Mouse (Mus musculus) heart, embryonic 14.5 days (tissue): Measurements from ENCODE around the gene Eif5b. TPM values are rescaled to one million over a fixed set of nuclear protein-coding genes. Genes with fewer than 3 reads are reported as not detected.

Experiments used
- ATAC-seq: fragments of 200-750 bp; cut with Nextera tagmentation; 2 replicates; pipeline ENCODE4 v1.8.0; 2017; ENCODE audit warnings: low read depth, moderate TSS enrichment; ENCODE audit not compliant: insufficient number of reproducible peaks, insufficient read depth, low FRiP score
- H3K27ac ChIP-seq, 2 experiments: fragments of 200-500 bp in 1 of 2; fragments of 300-500 bp in 1 of 2; sonication (generic) in 1 of 2; replicated peaks in 1 of 2; 2 replicates each; pipeline ENCODE4 v1.5.1; 2012 to 2014; ENCODE audit warnings: low read depth in 2 of 2, low read length in 2 of 2, control low read depth in 1 of 2, mild to moderate bottlenecking in 1 of 2, mixed read lengths in 1 of 2; ENCODE audit not compliant: control insufficient read depth in 1 of 2, insufficient read depth in 1 of 2
- H3K27me3 ChIP-seq: fragments of 300-500 bp; sonication (generic); 2 replicates; pipeline ENCODE4 v1.6.1; 2014; ENCODE audit warnings: mild to moderate bottlenecking, low read length, control low read depth; ENCODE audit not compliant: control insufficient read depth, insufficient read depth
- H3K36me3 ChIP-seq: fragments of 300-500 bp; sonication (generic); 2 replicates; pipeline ENCODE4 v1.6.1; 2014; ENCODE audit warnings: mild to moderate bottlenecking, control low read depth, low read length, mixed read lengths; ENCODE audit not compliant: control insufficient read depth, insufficient read depth
- H3K4me1 ChIP-seq, 2 experiments: fragments of 200-500 bp in 1 of 2; fragments of 300-500 bp in 1 of 2; sonication (generic) in 1 of 2; 2 replicates each; pipeline ENCODE4 v1.6.1; 2012 to 2014; ENCODE audit warnings: low read length in 2 of 2, control low read depth in 1 of 2, mixed read lengths in 1 of 2; ENCODE audit not compliant: control insufficient read depth in 2 of 2, insufficient read depth in 2 of 2
- H3K4me2 ChIP-seq: fragments of 300-500 bp; sonication (generic); 2 replicates; pipeline ENCODE4 v1.6.1; 2014; ENCODE audit warnings: mild to moderate bottlenecking, low read length
- H3K4me3 ChIP-seq, 2 experiments: fragments of 200-500 bp in 1 of 2; fragments of 300-500 bp in 1 of 2; sonication (generic) in 1 of 2; 2 replicates each; pipeline ENCODE4 v1.5.1; 2012 to 2014; ENCODE audit warnings: low read length in 2 of 2, mild to moderate bottlenecking in 2 of 2, control low read depth in 1 of 2, low read depth in 1 of 2, moderate library complexity in 1 of 2; ENCODE audit not compliant: control insufficient read depth in 1 of 2, insufficient read depth in 1 of 2
- H3K9ac ChIP-seq: fragments of 300-500 bp; sonication (generic); 2 replicates; pipeline ENCODE4 v1.6.1; 2014; ENCODE audit warnings: mild to moderate bottlenecking, low read length
- H3K9me3 ChIP-seq: fragments of 300-500 bp; sonication (generic); 2 replicates; pipeline ENCODE4 v1.6.1; 2016; ENCODE audit warnings: low read length, control low read depth; ENCODE audit not compliant: control insufficient read depth
- WGBS: fragments of 180-500 bp; shearing (Covaris S2); extraction: QIAGEN DNeasy Blood & Tissue Kit; methylation state at CpG from one replicate; pipeline ENCODE4 v1.1.7; 2014; 5-methylcytosine and 5-hydroxymethylcytosine counted together
- polyA plus RNA-seq: library from polyadenylated mRNA; unstranded; fragments of >200 nt; fragmentation: Nextera tagmentation; extraction: Ambion mirVana; gene quantifications from 2 replicates; pipeline ENCODE4 v1.2.1, GENCODE M21; 2014

Gene Eif5b
- polyA plus RNA-seq, 1 experiment from 2014 or later, result 16.1 TPM

- Histone ChIP-seq H3K27me3 (no peaks in the 10 kb centered on the region), H3K4me3 (no peak overlapping the region), H3K4me1 (no peaks in the 10 kb centered on the region), H3K27ac (no peak overlapping the region), H3K36me3 (peaks cover 76% of the 10 kb centered on the region), H3K9me3 (no peaks in the 10 kb centered on the region), H3K4me2 (no peak overlapping the region), H3K9ac (no peak overlapping the region)
- WGBS, result 85% methylated on average over 5 of the region's 5 CpGs
- no peak for ATAC-seq
Observed at GRCm38 (mm10) chr1:37987856-37988255, 10.0 kb upstream of the Eif5b start.

GRCm38 (mm10) chr1:37996226-37996625 is 1.6 kb upstream of the Eif5b start:
- Histone ChIP-seq H3K4me1 (peaks cover 0 to 16% of the 10 kb centered on the region in 2 experiments; a peak in 2 of 4 replicates), H3K4me3 (peak overlapping the region; percentile 85 to 94), H3K9me3 (no peaks in the 10 kb centered on the region), H3K9ac (peak overlapping the region; percentile 86), H3K27me3 (no peaks in the 10 kb centered on the region), H3K36me3 (peaks cover 44% of the 10 kb centered on the region), H3K27ac (peak overlapping the region in 1 of 2 experiments; percentile 93; a peak in 2 of 4 replicates), H3K4me2 (peak overlapping the region; percentile 82)
- no peak for ATAC-seq
- 38% methylated on average over 3 of the region's 3 CpGs for WGBS

- peak; percentile 95 for ATAC-seq
- Histone ChIP-seq H3K9ac (peak overlapping the region; percentile 95), H3K27ac (peak overlapping the region; percentile 93 to 98), H3K4me3 (peak overlapping the region; percentile 85 to 94), H3K4me2 (peak overlapping the region; percentile 82), H3K9me3 (no peaks in the 10 kb centered on the region), H3K4me1 (peaks cover 0 to 16% of the 10 kb centered on the region in 2 experiments; a peak in 2 of 4 replicates), H3K36me3 (peaks cover 36% of the 10 kb centered on the region), H3K27me3 (no peaks in the 10 kb centered on the region)
- WGBS, result under 1% methylated on average over 42 of the region's 42 CpGs
Observed at GRCm38 (mm10) chr1:37996877-37997484, 829 bp upstream of the Eif5b start.

- H3K4me3 ChIP-seq, result peak overlapping the region; percentile 85 to 86
- peaks cover 0 to 16% of the 10 kb centered on the region in 2 experiments; a peak in 2 of 4 replicates for H3K4me1 ChIP-seq
- no peaks in the 10 kb centered on the region for H3K27me3 ChIP-seq
- H3K9ac ChIP-seq, result peak overlapping the region; percentile 95
- peaks cover 20% of the 10 kb centered on the region for H3K36me3 ChIP-seq
- peak; percentile 3; the same call in 1 of the 2 replicates for ATAC-seq
- WGBS, result 2% methylated on average over 43 of the region's 47 CpGs
- peak overlapping the region; percentile 81 for H3K4me2 ChIP-seq
- peak overlapping the region; percentile 42 to 93; a peak in 3 of 4 replicates for H3K27ac ChIP-seq
- no peaks in the 10 kb centered on the region for H3K9me3 ChIP-seq
Observed at GRCm38 (mm10) chr1:37998371-37999199, 775 bp downstream of the Eif5b start.

DNA sequence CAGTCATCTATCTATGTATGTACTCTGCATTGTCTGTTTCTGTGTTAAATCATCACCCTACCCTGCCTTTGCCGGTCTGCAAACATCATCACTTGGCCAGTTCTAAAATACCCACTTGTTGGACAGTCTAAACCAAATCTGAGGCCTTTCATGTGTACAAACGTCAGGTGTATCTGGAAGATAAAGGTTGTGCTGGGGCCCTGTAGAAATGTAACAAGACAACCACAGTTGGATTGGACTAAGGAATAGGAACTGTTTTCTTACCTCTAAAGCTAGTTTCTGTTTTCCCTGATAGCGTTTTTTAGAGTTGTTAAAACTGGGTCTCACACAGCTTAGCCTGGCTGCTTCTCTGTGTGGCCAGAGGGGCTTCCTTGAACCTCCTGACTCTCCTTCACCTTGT is 1.7 kb downstream of the Eif5b start:
- 57% methylated on average over 3 of the region's 3 CpGs for WGBS
- Histone ChIP-seq H3K4me3 (peak overlapping the region in 1 of 2 experiments; percentile 85; a peak in 2 of 4 replicates), H3K27ac (no peak overlapping the region), H3K27me3 (no peaks in the 10 kb centered on the region), H3K9ac (no peak overlapping the region; the same call in 1 of the 2 replicates), H3K36me3 (peaks cover 11% of the 10 kb centered on the region), H3K4me1 (peaks cover 0 to 16% of the 10 kb centered on the region in 2 experiments; a peak in 2 of 4 replicates), H3K9me3 (no peaks in the 10 kb centered on the region), H3K4me2 (no peak overlapping the region)
- ATAC-seq, result no peak

DNA sequence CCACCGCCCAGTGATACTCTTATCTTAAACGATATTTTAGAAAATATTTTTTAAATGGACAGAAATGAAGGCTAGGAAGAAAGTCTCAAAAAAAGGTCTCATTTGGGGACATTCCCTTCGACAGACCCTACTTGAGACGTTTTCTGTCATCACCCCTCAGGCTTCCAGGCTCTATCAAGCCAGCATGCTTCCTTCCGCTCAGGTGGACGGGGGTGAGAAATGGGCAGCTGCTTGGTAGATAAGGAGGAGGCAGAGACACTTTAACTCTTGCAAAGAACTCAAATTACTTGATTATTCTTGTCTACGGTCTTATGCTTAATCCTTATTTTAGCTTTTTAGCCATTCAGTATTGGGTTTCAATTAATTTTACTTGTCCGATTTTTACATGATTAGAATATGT is 3.0 kb downstream of the Eif5b start:
- Histone ChIP-seq H3K4me3 (no peak overlapping the region), H3K4me1 (peaks cover 0 to 16% of the 10 kb centered on the region in 2 experiments; a peak in 2 of 4 replicates), H3K9ac (no peak overlapping the region), H3K36me3 (no peaks in the 10 kb centered on the region), H3K4me2 (no peak overlapping the region), H3K9me3 (no peaks in the 10 kb centered on the region), H3K27me3 (no peaks in the 10 kb centered on the region), H3K27ac (no peak overlapping the region)
- WGBS, result 72% methylated on average over 8 of the region's 8 CpGs
- no peak for ATAC-seq

DNA sequence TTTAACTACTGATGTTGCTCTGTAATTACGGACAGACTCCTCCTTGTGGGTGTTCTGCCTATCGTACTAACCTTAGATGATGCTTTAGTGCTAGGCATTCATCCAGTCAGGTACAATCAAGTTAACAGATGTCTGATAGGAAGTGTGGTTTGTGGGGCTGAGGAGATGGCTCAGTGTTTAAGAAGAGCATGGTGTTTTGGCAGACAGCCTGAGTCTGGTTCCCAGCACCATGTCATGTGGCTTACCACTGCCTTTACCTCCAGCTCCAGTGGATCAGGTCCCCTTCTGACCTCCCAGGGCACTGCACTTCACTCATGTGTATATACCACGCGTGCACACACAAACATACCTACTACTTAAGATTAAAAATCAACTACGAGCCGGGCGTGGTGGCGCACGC is 4.1 kb downstream of the Eif5b start:
- H3K4me2 ChIP-seq, result no peak overlapping the region
- ATAC-seq, result no peak
- no peak overlapping the region for H3K27ac ChIP-seq
- no peak overlapping the region for H3K9ac ChIP-seq
- WGBS, result 90% methylated on average over 9 of the region's 9 CpGs
- peaks cover 0 to 11% of the 10 kb centered on the region in 2 experiments; a peak in 2 of 4 replicates for H3K4me1 ChIP-seq
- H3K36me3 ChIP-seq, result no peaks in the 10 kb centered on the region
- H3K4me3 ChIP-seq, result no peak overlapping the region
- no peaks in the 10 kb centered on the region for H3K27me3 ChIP-seq
- no peaks in the 10 kb centered on the region for H3K9me3 ChIP-seq
